Mouse (Mus musculus) C2C12 (cell line): Measurements from ENCODE around the gene Cpa3. TPM values are rescaled to one million over a fixed set of nuclear protein-coding genes. Genes with fewer than 3 reads are reported as not detected.

Experiments used
- microRNA-seq: library from miRNA; unstranded; fragments of <30 nt; microRNA quantifications from one replicate; pipeline ENCODE4, GENCODE M21; 2019; ENCODE audit warnings: borderline microRNAs expressed
- polyA plus RNA-seq: library from polyadenylated mRNA; unstranded; fragments of >200 nt; fragmentation: generic; extraction: Trizol; gene quantifications from one replicate; pipeline ENCODE4 v1.2.1, GENCODE M21; 2012; ENCODE audit warnings: missing spikeins

Gene Cpa3
- polyA plus RNA-seq, 1 experiment, result not detected

Small RNA genes lying within 50 kb of the gene (microRNA-seq; reads per million reads assigned to microRNA genes)
- not detected for gene Mir7007

Other genes starting within 250 kb of the Cpa3 start
- gene Hps3, start 206.9 kb downstream of the Cpa3 start, polyA plus RNA-seq, result 3.5 TPM
- gene Hltf, start 184.4 kb downstream of the Cpa3 start, polyA plus RNA-seq, result 1.9 TPM
- 20.6 TPM for gene Gyg, start 86.9 kb downstream of the Cpa3 start, polyA plus RNA-seq
- gene Cpb1, start 33.6 kb upstream of the Cpa3 start, polyA plus RNA-seq, result not detected
- gene Agtr1b, start 125.0 kb upstream of the Cpa3 start, polyA plus RNA-seq, result not detected